Mouse (Mus musculus) heart, postnatal 25 days (tissue): ENCODE measurements at regions not wholly inside any gene's neighbourhood (a gene's known extent, or its start where the extent isn't known, plus 50 kb on each side); places are given as distances from the start of the nearest gene placed in this dataset.

Experiments used
- DNase-seq: peaks from one replicate; pipeline ENCODE4 v3.0.0; 2022; ENCODE audit warnings: low spot score
- intact Hi-C: fragments of 180-260 bp; cut with DNase I; formaldehyde crosslinking; loops from one replicate; pipeline ENCODE4 v1.15.1; 2025

- no peak for DNase-seq
- intact Hi-C loops: no loop called here
Measured at GRCm38 (mm10) chr13:115316681-115317080, 214.9 kb upstream of the Itga1 start.

GRCm38 (mm10) chr13:115308586-115308985 is 206.8 kb upstream of the Itga1 start:
- no peak for DNase-seq
- intact Hi-C loops: no loop called here

GRCm38 (mm10) chr13:115287371-115287770 is 185.6 kb upstream of the Itga1 start:
- intact Hi-C loops: no loop called here
- no peak for DNase-seq

- no peak for DNase-seq
- intact Hi-C loops: no loop called here
Measured at GRCm38 (mm10) chr13:115266164-115266563, 164.4 kb upstream of the Itga1 start.

- DNase-seq: no peak
- intact Hi-C loops: no loop called here
Measured at GRCm38 (mm10) chr13:115257345-115257744, 155.6 kb upstream of the Itga1 start.

- DNase-seq: no peak
- intact Hi-C loops: no loop called here
Measured at GRCm38 (mm10) chr13:115252541-115252940, 150.8 kb upstream of the Itga1 start.

GRCm38 (mm10) chr13:115231981-115232380 is 130.2 kb upstream of the Itga1 start:
- no peak for DNase-seq
- intact Hi-C loops: loop anchor here (2.0 to 10.0 kb wide), 2 partner anchors 397 to 1481 kb away; no protein-coding TSS in a partner anchor

- intact Hi-C loops: loop anchor here (2.0 to 10.0 kb wide), 2 partner anchors 396 to 1482 kb away; no protein-coding TSS in a partner anchor
- DNase-seq: no peak
Measured at GRCm38 (mm10) chr13:115230494-115230893, 128.7 kb upstream of the Itga1 start.

GRCm38 (mm10) chr13:115226824-115227223 is 125.1 kb upstream of the Itga1 start:
- intact Hi-C loops: no loop called here

GRCm38 (mm10) chr13:115219701-115220100 is 117.9 kb upstream of the Itga1 start:
- DNase-seq: no peak
- intact Hi-C loops: loop anchor here (2.0 to 5.0 kb wide), 3 partner anchors 32 to 233 kb away; partner anchors contain the start of genes Gm49395 and Itga1

More at GRCm38 (mm10) chr13:115226824-115227223, 125.1 kb upstream of the Itga1 start:
- DNase-seq: no peak

- no peak for DNase-seq
- intact Hi-C loops: no loop called here
Measured at GRCm38 (mm10) chr13:115211285-115211684, 109.5 kb upstream of the Itga1 start.

- DNase-seq: no peak
- intact Hi-C loops: no loop called here
Measured at GRCm38 (mm10) chr13:115210643-115211208, 109.0 kb upstream of the Itga1 start.

GRCm38 (mm10) chr13:115209402-115210192 is 107.8 kb upstream of the Itga1 start:
- DNase-seq: no peak
- intact Hi-C loops: no loop called here

GRCm38 (mm10) chr13:115206723-115207122 is 105.0 kb upstream of the Itga1 start:
- intact Hi-C loops: no loop called here
- DNase-seq: no peak

- intact Hi-C loops: no loop called here
Measured at GRCm38 (mm10) chr13:115199166-115199565, 97.4 kb upstream of the Itga1 start.

GRCm38 (mm10) chr13:115188066-115188465 is 86.3 kb upstream of the Itga1 start:
- intact Hi-C loops: loop anchor here (5.0 kb wide), 2 partner anchors 34 to 41 kb away; no protein-coding TSS in a partner anchor
- DNase-seq: no peak

More at GRCm38 (mm10) chr13:115199166-115199565, 97.4 kb upstream of the Itga1 start:
- DNase-seq: no peak

- no peak for DNase-seq
Measured at GRCm38 (mm10) chr13:115187356-115187755, 85.6 kb upstream of the Itga1 start.

GRCm38 (mm10) chr13:115182211-115182870 is 80.6 kb upstream of the Itga1 start:
- intact Hi-C loops: no loop called here
- DNase-seq: no peak

More at GRCm38 (mm10) chr13:115187356-115187755, 85.6 kb upstream of the Itga1 start:
- intact Hi-C loops: loop anchor here (5.0 kb wide), 2 partner anchors 35 to 40 kb away; no protein-coding TSS in a partner anchor

- intact Hi-C loops: no loop called here
- DNase-seq: no peak
Measured at GRCm38 (mm10) chr13:115178175-115178917, 76.6 kb upstream of the Itga1 start.
